Mouse (Mus musculus) liver, adult 2 months (tissue): Measurements from ENCODE around the gene Prkcb. TPM values are rescaled to one million over a fixed set of nuclear protein-coding genes. Genes with fewer than 3 reads are reported as not detected.
A peak's percentile ranks its signal among the peaks of the same experiment; 100 is the strongest.

Source experiments
- DNase-seq: peaks from one replicate; pipeline ENCODE4 v3.0.0-alpha.2; 2011; ENCODE audit warnings: low read depth, low spot score; ENCODE audit errors: extremely low read depth
- H3K27ac ChIP-seq: fragments of 200-500 bp; replicated peaks from 2 replicates; pipeline ENCODE4 v1.5.1; 2012; ENCODE audit warnings: low read depth, mild to moderate bottlenecking, control low read depth, inconsistent platforms, low read length; ENCODE audit not compliant: insufficient read depth
- H3K27me3 ChIP-seq: fragments of 200-500 bp; 2 replicates; pipeline ENCODE4 v1.6.1; 2012; ENCODE audit warnings: mild to moderate bottlenecking, moderate library complexity, low read length, inconsistent platforms; ENCODE audit not compliant: control insufficient read depth, insufficient read depth
- H3K36me3 ChIP-seq: fragments of 200-500 bp; 2 replicates; pipeline ENCODE4 v1.6.1; 2012; ENCODE audit warnings: low read length, inconsistent platforms; ENCODE audit not compliant: control insufficient read depth, insufficient read depth
- H3K4me1 ChIP-seq: fragments of 200-500 bp; 2 replicates; pipeline ENCODE4 v1.6.1; 2011; ENCODE audit warnings: low read length; ENCODE audit not compliant: control insufficient read depth, insufficient read depth
- H3K4me3 ChIP-seq: fragments of 200-500 bp; 2 replicates; pipeline ENCODE4 v1.5.1; 2011; ENCODE audit warnings: low read depth, mild to moderate bottlenecking, control low read depth, low read length, moderate library complexity; ENCODE audit not compliant: insufficient read depth
- H3K79me2 ChIP-seq: fragments of 200-500 bp; 2 replicates; pipeline ENCODE4 v1.6.1; 2012; ENCODE audit warnings: inconsistent platforms, mild to moderate bottlenecking, low read length, moderate library complexity; ENCODE audit not compliant: control insufficient read depth, insufficient read depth
- H3K9ac ChIP-seq: fragments of 200-500 bp; 2 replicates; pipeline ENCODE4 v1.6.1; 2012; ENCODE audit warnings: low read depth, mild to moderate bottlenecking, control low read depth, inconsistent platforms, low read length
- CTCF ChIP-seq: fragments of 200-500 bp; IDR thresholded peaks from 2 replicates; pipeline ENCODE4 v1.5.1; 2011; ENCODE audit warnings: low read depth, low read length, control low read depth
- POLR2A ChIP-seq: fragments of 200-500 bp; IDR thresholded peaks from 2 replicates; pipeline ENCODE4 v1.6.1; 2011; ENCODE audit warnings: low read length, control low read depth; ENCODE audit not compliant: insufficient read depth; ENCODE audit errors: extremely low read depth
- WGBS: fragments of 180-500 bp; shearing (Covaris S2); methylation state at CpG from one replicate; pipeline ENCODE4 v1.1.7; 2018; 5-methylcytosine and 5-hydroxymethylcytosine counted together
- polyA plus RNA-seq: library from polyadenylated mRNA; depleted of rRNA; stranded (reverse); fragments of >200 nt; gene quantifications from 2 replicates; pipeline ENCODE4 v1.2.3, GENCODE M21; 2012
- total RNA-seq: library from RNA; depleted of rRNA; stranded (reverse); fragments of >200 nt; gene quantifications from 2 replicates; pipeline ENCODE4 v1.2.3, GENCODE M21; 2014

Prkcb gene
- total and polyA plus RNA-seq, 2 experiments = 2.5 to 3.7 TPM

GRCm38 (mm10) chr7:122467831-122468230 is 179.3 kb downstream of the Prkcb start:
- H3K79me2 ChIP-seq = no peaks in the 10 kb centered on the region
- DNase-seq = no peak
- H3K27ac ChIP-seq = no peak overlapping the region
- H3K27me3 ChIP-seq = no peaks in the 10 kb centered on the region
- 73% methylated on average over 8 of the region's 8 CpGs for WGBS
- no peak for TF ChIP-seq CTCF
- no peak for TF ChIP-seq POLR2A
- H3K4me3 ChIP-seq = no peak overlapping the region
- H3K9ac ChIP-seq = no peak overlapping the region
- no peaks in the 10 kb centered on the region for H3K4me1 ChIP-seq
- H3K36me3 ChIP-seq = no peaks in the 10 kb centered on the region

- DNase-seq = peak; percentile 22
- Histone ChIP-seq H3K36me3 (no peaks in the 10 kb centered on the region), H3K27me3 (no peaks in the 10 kb centered on the region), H3K27ac (no peak overlapping the region), H3K79me2 (no peaks in the 10 kb centered on the region), H3K9ac (no peak overlapping the region), H3K4me1 (no peaks in the 10 kb centered on the region), H3K4me3 (no peak overlapping the region)
- WGBS = 50% methylated on average over 18 of the region's 18 CpGs
- TF ChIP-seq POLR2A (no peak), CTCF (peak; percentile 92)
Observed at GRCm38 (mm10) chr7:122470370-122471280, 182.1 kb downstream of the Prkcb start.

- no peak for DNase-seq
- H3K4me1 ChIP-seq = no peaks in the 10 kb centered on the region
- no peak overlapping the region for H3K4me3 ChIP-seq
- no peaks in the 10 kb centered on the region for H3K79me2 ChIP-seq
- no peak for TF ChIP-seq POLR2A
- no peak for TF ChIP-seq CTCF
- no peak overlapping the region for H3K9ac ChIP-seq
- no peaks in the 10 kb centered on the region for H3K36me3 ChIP-seq
- 70% methylated on average over 5 of the region's 5 CpGs for WGBS
- no peak overlapping the region for H3K27ac ChIP-seq
- H3K27me3 ChIP-seq = peaks cover 2% of the 10 kb centered on the region; the same call in 1 of the 2 replicates
Observed at GRCm38 (mm10) chr7:122472223-122472622, 183.7 kb downstream of the Prkcb start.

GRCm38 (mm10) chr7:122475038-122475437 is 186.5 kb downstream of the Prkcb start:
- TF ChIP-seq CTCF = no peak
- TF ChIP-seq POLR2A = no peak
- Histone ChIP-seq H3K36me3 (no peaks in the 10 kb centered on the region), H3K27me3 (peaks cover 2% of the 10 kb centered on the region; the same call in 1 of the 2 replicates), H3K4me1 (no peaks in the 10 kb centered on the region), H3K27ac (no peak overlapping the region), H3K4me3 (no peak overlapping the region), H3K79me2 (no peaks in the 10 kb centered on the region), H3K9ac (no peak overlapping the region)
- no peak for DNase-seq

GRCm38 (mm10) chr7:122476697-122477096 is 188.1 kb downstream of the Prkcb start:
- Histone ChIP-seq H3K27me3 (peaks cover 2% of the 10 kb centered on the region; the same call in 1 of the 2 replicates), H3K36me3 (no peaks in the 10 kb centered on the region), H3K4me3 (no peak overlapping the region), H3K9ac (no peak overlapping the region), H3K79me2 (no peaks in the 10 kb centered on the region), H3K27ac (no peak overlapping the region), H3K4me1 (no peaks in the 10 kb centered on the region)
- TF ChIP-seq POLR2A (no peak), CTCF (no peak)
- WGBS = 77% methylated on average over 6 of the region's 6 CpGs
- no peak for DNase-seq

GRCm38 (mm10) chr7:122477118-122477517 is 188.6 kb downstream of the Prkcb start:
- H3K79me2 ChIP-seq = no peaks in the 10 kb centered on the region
- no peak overlapping the region for H3K27ac ChIP-seq
- no peaks in the 10 kb centered on the region for H3K4me1 ChIP-seq
- H3K27me3 ChIP-seq = peaks cover 2% of the 10 kb centered on the region; the same call in 1 of the 2 replicates
- TF ChIP-seq POLR2A (no peak), CTCF (no peak)
- no peaks in the 10 kb centered on the region for H3K36me3 ChIP-seq
- no peak for DNase-seq
- no peak overlapping the region for H3K9ac ChIP-seq
- WGBS = 58% methylated on average over 7 of the region's 7 CpGs
- H3K4me3 ChIP-seq = no peak overlapping the region
